Mouse (Mus musculus): ENCODE data around the gene Sipa1l3. TPM values are rescaled to one million over a fixed set of nuclear protein-coding genes. Genes with fewer than 3 reads are reported as not detected.

The Sipa1l3 gene
- polyA plus RNA-seq (2012; rRNA removed), result 25.4 and 32.7 TPM in 2 replicates

GRCm38 (mm10) chr7:29518421-29519210 is at the start of gene Sipa1l3:
TSS of gene Sipa1l3 (minus strand) at chr7:29518641.

GRCm38 (mm10) chr7:29303738-29304462 is 214.5 kb downstream of the Sipa1l3 start, which contains the start of gene Dpf1:
TSS of gene Dpf1 (plus strand) at chr7:29303951.

GRCm38 (mm10) chr7:29288942-29289638 is 229.4 kb downstream of the Sipa1l3 start, which contains the start of gene Ppp1r14a:
TSS of gene Ppp1r14a (plus strand) at chr7:29289308.

GRCm38 (mm10) chr7:29281201-29282073 is 237.0 kb downstream of the Sipa1l3 start, which contains the start of gene Spint2:
TSS of gene Spint2 (minus strand) at chr7:29281912.

Other genes with a start within 250 kb of the Sipa1l3 start
- gene Spint2, start 236.7 kb downstream of the Sipa1l3 start, polyA plus RNA-seq (2012; rRNA removed), result 57.9 and 58.2 TPM in 2 replicates
- gene Ppp1r14a, start 229.3 kb downstream of the Sipa1l3 start, polyA plus RNA-seq (2012; rRNA removed), result 3.5 and 4.5 TPM in 2 replicates
- gene Dpf1, start 214.7 kb downstream of the Sipa1l3 start, polyA plus RNA-seq (2012; rRNA removed), result 116 and 152 TPM in 2 replicates
- 1.4 and 1.8 TPM in 2 replicates for gene Catsperg2, start 208.4 kb upstream of the Sipa1l3 start, polyA plus RNA-seq (2012; rRNA removed)
- 14.8 TPM in 2 replicates for gene Zfp84, start 249.9 kb upstream of the Sipa1l3 start, polyA plus RNA-seq (2012; rRNA removed)